Mouse (Mus musculus): ENCODE data around the gene Olfr1192-ps1.
"Not testable (repeated sequence)": the region's sequence is repeated elsewhere in the genome, so short reads cannot be mapped to it uniquely, and the experiment has no call there.

The Olfr1192-ps1 gene

DNA sequence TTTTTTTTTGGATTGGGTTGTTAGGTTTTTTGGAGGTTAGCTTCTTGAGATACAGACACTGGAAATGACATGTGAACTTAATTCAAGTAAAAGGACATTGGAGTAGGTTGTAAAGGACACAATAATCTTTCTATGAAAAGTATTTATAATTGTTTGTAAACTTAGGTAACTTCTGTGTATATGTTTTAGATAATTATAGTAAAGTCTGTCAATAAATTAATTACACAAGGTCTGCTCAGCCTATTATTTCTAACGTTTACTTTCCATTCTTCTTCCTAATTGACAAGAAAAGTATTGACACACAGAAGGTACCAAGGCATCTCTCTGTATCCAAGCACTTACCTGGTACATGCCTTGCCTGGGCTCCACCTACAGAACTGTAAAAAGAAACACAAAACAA, at the start of gene Olfr1192-ps1:
Olfr1192-ps1 (plus strand) TSS at position 301 of the 400 bp plus-strand sequence.
- no peak for DNase-seq (ENCODE audit: low spot score)

DNA sequence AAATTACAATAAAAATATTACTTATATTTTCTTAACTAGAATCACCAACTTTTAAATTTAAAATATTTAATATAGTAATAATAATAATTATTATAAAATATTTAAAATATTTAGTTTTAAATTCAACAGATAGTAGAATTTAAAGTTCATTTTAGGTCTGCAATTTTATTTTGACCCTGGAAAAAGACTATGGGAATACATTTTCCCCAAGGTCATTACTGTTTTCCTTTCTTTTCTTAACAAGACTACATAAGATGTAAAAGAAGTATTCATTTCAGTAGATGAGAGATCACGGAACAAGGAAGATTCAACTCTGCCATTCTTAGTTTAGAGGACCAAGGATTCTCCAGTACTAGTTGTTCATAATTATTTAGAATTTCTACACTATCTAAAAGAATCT, 8.1 kb upstream of the Olfr1192-ps1 start, which contains the start of gene Olfr1191-ps1:
Olfr1191-ps1 (plus strand) TSS at position 301 of the 400 bp plus-strand sequence.
- DNase-seq (ENCODE audit: low spot score) = not testable (repeated sequence)

- DNase-seq (ENCODE audit: low spot score) = not testable (repeated sequence)
Measured at GRCm38 (mm10) chr2:88675328-88675727, 27.0 kb downstream of the Olfr1192-ps1 start, which contains the start of gene Olfr1193. TSS of gene Olfr1193 (plus strand) at chr2:88675628.

DNA sequence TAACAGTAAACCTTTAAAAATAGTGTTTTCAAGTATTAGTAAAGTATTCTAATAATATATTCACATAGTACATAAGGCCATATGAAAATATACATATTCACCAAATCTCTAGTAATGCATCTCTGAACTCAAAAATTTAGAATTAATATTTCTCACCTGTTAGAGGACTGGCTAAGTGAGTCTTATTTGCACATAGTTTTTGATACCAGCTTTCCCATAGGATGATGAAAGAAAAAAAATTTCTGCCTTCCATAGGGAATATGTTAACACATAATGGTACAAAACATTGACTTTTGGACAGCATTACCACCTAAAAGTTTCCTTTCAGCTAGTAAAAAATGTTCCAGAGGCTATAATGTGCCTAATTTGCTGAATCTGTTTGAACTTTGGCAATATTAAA, 40.8 kb downstream of the Olfr1192-ps1 start, which contains the start of gene Olfr1195:
Olfr1195 (minus strand) TSS at position 101 of the 400 bp plus-strand sequence.
- DNase-seq (ENCODE audit: low spot score) = no peak

GRCm38 (mm10) chr2:88704497-88704896, 56.2 kb downstream of the Olfr1192-ps1 start, which contains the start of gene Olfr1196:
TSS of gene Olfr1196 (minus strand) at chr2:88704597.
- DNase-seq (ENCODE audit: low spot score) = no peak
